Mouse (Mus musculus) MEL (cell line): ENCODE results near the gene Frem2. TPM values are rescaled to one million over a fixed set of nuclear protein-coding genes. Genes with fewer than 3 reads are reported as not detected.

ENCODE experiments used
- DNase-seq: peaks from one replicate; pipeline ENCODE4 v3.0.0; 2011; ENCODE audit warnings: low read depth, low spot score
- H3K27ac ChIP-seq: 2 replicates; pipeline ENCODE4 v1.5.1; 2012; ENCODE audit warnings: low read depth, mild to moderate bottlenecking, control low read depth, low read length, moderate library complexity; ENCODE audit not compliant: control insufficient read depth
- H3K27me3 ChIP-seq, 2 experiments: fragments of 150-350 bp in 1 of 2; sonication (generic) in 1 of 2; 2 replicates each; pipeline ENCODE4 v1.6.1; 2012; ENCODE audit warnings: low read length in 2 of 2, mild to moderate bottlenecking in 2 of 2, improper control_type of control experiment in 1 of 2, moderate library complexity in 1 of 2; ENCODE audit not compliant: insufficient read depth in 2 of 2, control insufficient read depth in 1 of 2
- H3K36me3 ChIP-seq, 2 experiments: 2 replicates each; pipeline ENCODE4 v1.6.1; 2012 to 2014; ENCODE audit warnings: low read length in 2 of 2, improper control_type of control experiment in 1 of 2, inconsistent platforms in 1 of 2, mild to moderate bottlenecking in 1 of 2; ENCODE audit not compliant: insufficient read depth in 2 of 2, control insufficient read depth in 1 of 2
- H3K4me1 ChIP-seq, 2 experiments: fragments of 150-350 bp in 1 of 2; sonication (generic) in 1 of 2; 2 replicates each; pipeline ENCODE4 v1.6.1; 2012; ENCODE audit warnings: low read length in 2 of 2, improper control_type of control experiment in 1 of 2, mild to moderate bottlenecking in 1 of 2; ENCODE audit not compliant: insufficient read depth in 2 of 2, control insufficient read depth in 1 of 2
- H3K4me3 ChIP-seq, 2 experiments: fragments of 150-350 bp in 1 of 2; sonication (generic) in 1 of 2; 2 replicates each; pipeline ENCODE4 v1.5.1; 2012; ENCODE audit warnings: low read depth in 2 of 2, low read length in 2 of 2, mild to moderate bottlenecking in 2 of 2, moderate library complexity in 2 of 2, control low read depth in 1 of 2, improper control_type of control experiment in 1 of 2; ENCODE audit not compliant: control insufficient read depth in 1 of 2, insufficient read depth in 1 of 2
- H3K79me2 ChIP-seq: 2 replicates; pipeline ENCODE4 v1.6.1; 2012; ENCODE audit warnings: mild to moderate bottlenecking, low read length, moderate library complexity; ENCODE audit not compliant: control insufficient read depth, poor library complexity, insufficient read depth
- H3K9ac ChIP-seq: 2 replicates; pipeline ENCODE4 v1.6.1; 2012; ENCODE audit warnings: low read depth, mild to moderate bottlenecking, control low read depth, low read length, moderate library complexity; ENCODE audit not compliant: control insufficient read depth, poor library complexity, severe bottlenecking
- H3K9me3 ChIP-seq: fragments of 150-350 bp; sonication (generic); replicated peaks from 2 replicates; pipeline ENCODE4 v1.6.1; 2012; ENCODE audit warnings: mild to moderate bottlenecking, low read length, improper control_type of control experiment, moderate library complexity; ENCODE audit not compliant: insufficient read depth
- BHLHE40 ChIP-seq: IDR thresholded peaks from 2 replicates; pipeline ENCODE4 v1.6.1; 2012; ENCODE audit warnings: low read depth, mild to moderate bottlenecking, inconsistent platforms, low read length, improper control_type of control experiment, borderline replicate concordance
- CTCF ChIP-seq, 3 experiments: IDR thresholded peaks in 2 of 3; conservative IDR thresholded peaks in 1 of 3; 2 replicates each; pipeline ENCODE4 v1.5.1; 2011 to 2012; ENCODE audit warnings: low read length in 3 of 3, low read depth in 2 of 3, mild to moderate bottlenecking in 2 of 3, improper control_type of control experiment in 1 of 3, inconsistent platforms in 1 of 3, mixed read lengths in 1 of 3, moderate library complexity in 1 of 3; ENCODE audit not compliant: control insufficient read depth in 1 of 3, insufficient read depth in 1 of 3, poor library complexity in 1 of 3, severe bottlenecking in 1 of 3
- E2F4 ChIP-seq: IDR thresholded peaks from 2 replicates; pipeline ENCODE4 v1.6.1; 2011; ENCODE audit warnings: low read depth, low read length, improper control_type of control experiment, borderline replicate concordance
- EP300 ChIP-seq, 2 experiments: IDR thresholded peaks; 2 replicates each; pipeline ENCODE4 v1.6.1; 2011; ENCODE audit warnings: improper control_type of control experiment in 2 of 2, low read length in 2 of 2, low read depth in 1 of 2, mild to moderate bottlenecking in 1 of 2
- ETS1 ChIP-seq: IDR thresholded peaks from 2 replicates; pipeline ENCODE4 v1.6.1; 2012; ENCODE audit warnings: low read depth, mild to moderate bottlenecking, inconsistent platforms, low read length, improper control_type of control experiment, moderate library complexity
- JUND ChIP-seq: IDR thresholded peaks from 2 replicates; pipeline ENCODE4 v1.6.1; 2011; ENCODE audit warnings: low read depth, mild to moderate bottlenecking, improper control_type of control experiment, low read length
- KAT2A ChIP-seq: conservative IDR thresholded peaks from 2 replicates; pipeline ENCODE4 v1.6.1; 2012; ENCODE audit warnings: low read depth, low read length, improper control_type of control experiment, inconsistent platforms
- MEF2A ChIP-seq: IDR thresholded peaks from 2 replicates; pipeline ENCODE4 v1.6.1; 2014; ENCODE audit warnings: low read depth, mild to moderate bottlenecking, inconsistent platforms, low read length, improper control_type of control experiment; ENCODE audit not compliant: poor library complexity, insufficient replicate concordance, severe bottlenecking; ENCODE audit errors: extremely low read depth
- MXI1 ChIP-seq: IDR thresholded peaks from 2 replicates; pipeline ENCODE4 v1.6.1; 2011; ENCODE audit warnings: mild to moderate bottlenecking, low read depth, low read length, improper control_type of control experiment
- MYB ChIP-seq: IDR thresholded peaks from 2 replicates; pipeline ENCODE4 v1.6.1; 2011; ENCODE audit warnings: mild to moderate bottlenecking, low read depth, low read length, improper control_type of control experiment
- MYC ChIP-seq: IDR thresholded peaks from 2 replicates; pipeline ENCODE4 v1.6.1; 2011; ENCODE audit warnings: low read depth, mild to moderate bottlenecking, low read length, improper control_type of control experiment, moderate library complexity
- NELFE ChIP-seq: IDR thresholded peaks from 2 replicates; pipeline ENCODE4 v1.6.1; 2011; ENCODE audit warnings: low read depth, low read length, improper control_type of control experiment
- NRF1 ChIP-seq: IDR thresholded peaks from 2 replicates; pipeline ENCODE4 v1.6.1; 2014; ENCODE audit warnings: low read depth, mild to moderate bottlenecking, inconsistent platforms, low read length, improper control_type of control experiment, moderate library complexity; ENCODE audit not compliant: poor library complexity, insufficient read depth, severe bottlenecking
- POLR2A ChIP-seq, 2 experiments: IDR thresholded peaks; 2 replicates each; pipeline ENCODE4 v1.6.1; 2011 to 2012; ENCODE audit warnings: low read length in 2 of 2, mild to moderate bottlenecking in 2 of 2, control low read depth in 1 of 2, improper control_type of control experiment in 1 of 2, low read depth in 1 of 2, moderate library complexity in 1 of 2; ENCODE audit not compliant: control insufficient read depth in 1 of 2, insufficient read depth in 1 of 2, poor library complexity in 1 of 2
- POLR2AphosphoS2 ChIP-seq: IDR thresholded peaks from 2 replicates; pipeline ENCODE4 v1.6.1; 2011; ENCODE audit warnings: low read length, improper control_type of control experiment
- POLR2AphosphoS5 ChIP-seq: IDR thresholded peaks from 2 replicates; pipeline ENCODE4 v1.6.1; 2012; ENCODE audit warnings: low read depth, borderline replicate concordance, mild to moderate bottlenecking, inconsistent platforms, low read length, moderate library complexity, mixed read lengths
- RCOR1 ChIP-seq: IDR thresholded peaks from 2 replicates; pipeline ENCODE4 v1.6.1; 2012; ENCODE audit warnings: low read depth, mild to moderate bottlenecking, inconsistent platforms, low read length, improper control_type of control experiment
- SMC3 ChIP-seq: IDR thresholded peaks from 2 replicates; pipeline ENCODE4 v1.6.1; 2011; ENCODE audit warnings: low read depth, low read length, improper control_type of control experiment
- TBP ChIP-seq: IDR thresholded peaks from 2 replicates; pipeline ENCODE4 v1.8.0; 2011; ENCODE audit warnings: low read depth, low read length, improper control_type of control experiment
- TCF12 ChIP-seq: IDR thresholded peaks from 2 replicates; pipeline ENCODE4 v1.6.1; 2014; ENCODE audit warnings: low read depth, mild to moderate bottlenecking, inconsistent platforms, low read length, improper control_type of control experiment, moderate library complexity
- UBTF ChIP-seq: IDR thresholded peaks from 2 replicates; pipeline ENCODE4 v1.6.1; 2012; ENCODE audit warnings: low read depth, mild to moderate bottlenecking, inconsistent platforms, low read length, improper control_type of control experiment, moderate library complexity, borderline replicate concordance; ENCODE audit not compliant: insufficient read depth
- USF1 ChIP-seq: IDR thresholded peaks from 2 replicates; pipeline ENCODE4 v1.6.1; 2014; ENCODE audit warnings: low read depth, mild to moderate bottlenecking, inconsistent platforms, low read length, improper control_type of control experiment, moderate library complexity
- USF2 ChIP-seq, 2 experiments: IDR thresholded peaks; 2 replicates each; pipeline ENCODE4 v1.6.1; 2011 to 2012; ENCODE audit warnings: improper control_type of control experiment in 2 of 2, low read length in 2 of 2, borderline replicate concordance in 1 of 2, inconsistent platforms in 1 of 2, low read depth in 1 of 2, mild to moderate bottlenecking in 1 of 2; ENCODE audit not compliant: insufficient read depth in 1 of 2
- ZKSCAN1 ChIP-seq: IDR thresholded peaks from 2 replicates; pipeline ENCODE4 v1.6.1; 2012; ENCODE audit warnings: low read depth, mild to moderate bottlenecking, inconsistent platforms, low read length, improper control_type of control experiment, moderate library complexity
- ZMIZ1 ChIP-seq: IDR thresholded peaks from 2 replicates; pipeline ENCODE4 v1.6.1; 2012; ENCODE audit warnings: low read depth, mild to moderate bottlenecking, inconsistent platforms, low read length, improper control_type of control experiment, moderate library complexity
- polyA plus RNA-seq, 2 experiments: library from polyadenylated mRNA; stranded (reverse) in 1 of 2; unstranded in 1 of 2; fragments of >175 nt in 1 of 2; fragments of >200 nt in 1 of 2; gene quantifications; 2 replicates each; pipeline versions ENCODE4 v1.2.1 to v1.2.4; 2012; ENCODE audit warnings: low replicate concordance in 2 of 2, low read depth in 1 of 2; ENCODE audit not compliant: insufficient read length in 2 of 2, insufficient read depth in 1 of 2, missing spikeins in 1 of 2
- total RNA-seq: library from RNA; depleted of rRNA; stranded (reverse); fragments of 300-350 nt; gene quantifications from 2 replicates; pipeline ENCODE4 v1.2.3, GENCODE M21; 2012

Frem2 gene
- total and polyA plus RNA-seq, 3 experiments = not detected

GRCm38 (mm10) chr3:53701940-53702339 is 44.8 kb upstream of the Frem2 start:
- no peaks in the 10 kb centered on the region for H3K79me2 ChIP-seq
- no peak overlapping the region for H3K27ac ChIP-seq
- H3K9me3 ChIP-seq = no peaks in the 10 kb centered on the region
- H3K9ac ChIP-seq = no peak overlapping the region
- H3K36me3 ChIP-seq = no peaks in the 10 kb centered on the region
- no peak overlapping the region for H3K4me3 ChIP-seq
- no peak for DNase-seq
- TF ChIP-seq POLR2AphosphoS5 = no peak
- TF ChIP-seq UBTF = no peak
- TF ChIP-seq ZKSCAN1 = no peak
- TF ChIP-seq NELFE = no peak
- H3K27me3 ChIP-seq = no peaks in the 10 kb centered on the region
- H3K4me1 ChIP-seq = no peaks in the 10 kb centered on the region

GRCm38 (mm10) chr3:53687776-53688175 is 30.6 kb upstream of the Frem2 start:
- Histone ChIP-seq H3K4me1 (no peaks in the 10 kb centered on the region), H3K27ac (no peak overlapping the region), H3K9me3 (no peaks in the 10 kb centered on the region), H3K79me2 (no peaks in the 10 kb centered on the region), H3K36me3 (no peaks in the 10 kb centered on the region)
- TF ChIP-seq POLR2AphosphoS2 (no peak), TBP (no peak), KAT2A (no peak), ETS1 (no peak), MYB (no peak), E2F4 (no peak), CTCF (IDR thresholded peaks at IDR 0.05 in 2 of 3, conservative IDR thresholded peaks at IDR 0.05 in 1 of 3; ENCODE audit: control insufficient read depth in 1 of 3, insufficient read depth in 1 of 3, low read depth in 2 of 3, low read length in 3 of 3, poor library complexity in 1 of 3, severe bottlenecking in 1 of 3) (no peak), NELFE (no peak), MEF2A (no peak), EP300 (IDR thresholded peaks at IDR 0.05; ENCODE audit: low read depth in 1 of 2, low read length in 2 of 2) (no peak)
- TF ChIP-seq, all 39 proteins: peak for 0
- Histone ChIP-seq H3K27me3 (no peaks in the 10 kb centered on the region), H3K9ac (no peak overlapping the region), H3K4me3 (no peak overlapping the region)
- no peak for DNase-seq

- Histone ChIP-seq H3K9me3 (no peaks in the 10 kb centered on the region), H3K36me3 (no peaks in the 10 kb centered on the region), H3K4me1 (no peaks in the 10 kb centered on the region), H3K9ac (no peak overlapping the region), H3K27ac (no peak overlapping the region), H3K27me3 (no peaks in the 10 kb centered on the region), H3K79me2 (no peaks in the 10 kb centered on the region), H3K4me3 (no peak overlapping the region)
- DNase-seq = no peak
- TF ChIP-seq MEF2A (no peak), USF2 (IDR thresholded peaks at IDR 0.05; ENCODE audit: borderline replicate concordance in 1 of 2, insufficient read depth in 1 of 2, low read depth in 1 of 2, low read length in 2 of 2) (no peak), UBTF (no peak), TCF12 (no peak), NRF1 (no peak), SMC3 (no peak), POLR2A (IDR thresholded peaks at IDR 0.05; ENCODE audit: control insufficient read depth in 1 of 2, insufficient read depth in 1 of 2, low read depth in 1 of 2, low read length in 2 of 2, poor library complexity in 1 of 2) (no peak), BHLHE40 (no peak), MXI1 (no peak), TBP (no peak), RCOR1 (no peak), USF1 (no peak), ZMIZ1 (no peak), POLR2AphosphoS2 (no peak), MYC (no peak), KAT2A (no peak), E2F4 (no peak), CTCF (IDR thresholded peaks at IDR 0.05 in 2 of 3, conservative IDR thresholded peaks at IDR 0.05 in 1 of 3; ENCODE audit: control insufficient read depth in 1 of 3, insufficient read depth in 1 of 3, low read depth in 2 of 3, low read length in 3 of 3, poor library complexity in 1 of 3, severe bottlenecking in 1 of 3) (no peak), JUND (no peak)
These were observed 25.1 kb upstream of the Frem2 start for GRCm38 (mm10) chr3:53682244-53682643.
